Mouse (Mus musculus): Measurements from ENCODE around the gene Lgals7. TPM values are rescaled to one million over a fixed set of nuclear protein-coding genes. Genes with fewer than 3 reads are reported as not detected.

Lgals7 gene
- polyA plus RNA-seq, 1 experiment from 2014 or later: 2.4 TPM

- Histone ChIP-seq H3K36me3 (ENCODE audit: poor library complexity, severe bottlenecking) (peaks cover 100% of the 10 kb centered on the region), H3K4me2 (no peak overlapping the region), H3K9ac (no peak overlapping the region), H3K9me3 (replicated peaks) (no peaks in the 10 kb centered on the region), H3K4me1 (no peaks in the 10 kb centered on the region), H3K27ac (no peak overlapping the region), H3K27me3 (no peaks in the 10 kb centered on the region), H3K4me3 (no peak overlapping the region)
- ATAC-seq: no peak
- WGBS: 92% methylated on average over 10 of the region's 10 CpGs
These were observed 40.1 kb downstream of the Lgals7 start for GRCm38 (mm10) chr7:28903778-28904177.

- no peak overlapping the region for H3K27ac ChIP-seq
- no peaks in the 10 kb centered on the region for H3K27me3 ChIP-seq
- no peak overlapping the region for H3K9ac ChIP-seq
- H3K4me2 ChIP-seq: no peak overlapping the region
- 95% methylated on average over 5 of the region's 5 CpGs for WGBS
- H3K4me1 ChIP-seq: no peaks in the 10 kb centered on the region
- H3K4me3 ChIP-seq: no peak overlapping the region
- ATAC-seq: no peak
- H3K36me3 ChIP-seq (ENCODE audit: poor library complexity, severe bottlenecking): peaks cover 100% of the 10 kb centered on the region
- no peaks in the 10 kb centered on the region for H3K9me3 ChIP-seq (replicated peaks)
These were observed 43.5 kb downstream of the Lgals7 start for GRCm38 (mm10) chr7:28907195-28907594.

DNA sequence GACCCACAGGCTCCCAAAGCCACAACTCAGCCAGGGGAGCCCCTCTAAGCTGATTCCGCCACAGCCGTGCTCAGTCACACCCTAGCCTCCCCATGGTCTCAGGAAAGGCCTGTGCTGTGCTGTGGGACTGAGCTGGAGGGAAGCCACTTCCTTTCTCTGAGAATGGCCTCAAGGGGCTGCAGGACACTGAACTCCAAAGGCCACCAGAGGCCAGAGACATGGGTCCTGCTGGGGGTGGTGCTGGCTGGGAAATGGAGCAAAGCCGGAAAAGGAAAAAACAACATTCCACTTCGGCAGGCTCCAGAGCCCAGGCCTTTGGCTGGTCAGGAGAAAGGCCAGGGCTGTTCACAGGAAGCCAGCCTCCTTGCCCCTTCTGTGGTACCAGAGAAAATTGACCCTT lies 48.0 kb downstream of the Lgals7 start:
- no peak overlapping the region for H3K27ac ChIP-seq
- H3K4me2 ChIP-seq: no peak overlapping the region
- WGBS: 82% methylated on average over 4 of the region's 4 CpGs
- no peaks in the 10 kb centered on the region for H3K4me1 ChIP-seq
- no peaks in the 10 kb centered on the region for H3K9me3 ChIP-seq (replicated peaks)
- no peaks in the 10 kb centered on the region for H3K27me3 ChIP-seq
- H3K9ac ChIP-seq: no peak overlapping the region
- ATAC-seq: no peak
- H3K4me3 ChIP-seq: no peak overlapping the region
- peaks cover 98% of the 10 kb centered on the region for H3K36me3 ChIP-seq (ENCODE audit: poor library complexity, severe bottlenecking)

DNA sequence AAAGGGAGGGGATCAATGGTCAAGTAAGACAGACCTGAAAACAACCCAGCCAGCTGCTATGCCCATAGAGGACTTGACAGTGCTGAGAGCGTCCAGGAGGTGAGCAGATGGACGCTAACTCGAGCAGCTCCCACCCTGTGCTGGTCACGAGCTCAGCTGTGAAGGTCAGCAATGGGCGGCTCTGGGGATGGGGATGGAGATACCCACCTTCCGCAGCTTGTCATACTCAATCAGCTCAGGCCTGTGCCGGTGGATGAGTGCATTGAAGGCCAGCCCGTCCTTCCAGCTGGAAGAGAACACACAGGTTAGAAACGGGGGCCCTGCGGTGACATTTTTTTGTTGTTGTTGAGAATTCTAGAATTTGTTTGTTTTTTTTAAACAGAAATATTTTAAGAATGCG lies 49.5 kb downstream of the Lgals7 start:
- no peak for ATAC-seq
- Histone ChIP-seq H3K9ac (no peak overlapping the region), H3K36me3 (ENCODE audit: poor library complexity, severe bottlenecking) (peaks cover 98% of the 10 kb centered on the region), H3K4me1 (peaks cover 9% of the 10 kb centered on the region), H3K27ac (no peak overlapping the region), H3K9me3 (replicated peaks) (no peaks in the 10 kb centered on the region), H3K4me3 (no peak overlapping the region), H3K4me2 (no peak overlapping the region), H3K27me3 (no peaks in the 10 kb centered on the region)
- WGBS: 91% methylated on average over 11 of the region's 11 CpGs

Other genes starting within 250 kb of the Lgals7 start
- not detected in 2 replicates for gene Acp7, start 232.5 kb upstream of the Lgals7 start, polyA plus RNA-seq (2015; fragmentation: Nextera tagmentation; extraction: Ambion mirVana)
- gene Fbxo27, start 171.0 kb upstream of the Lgals7 start, polyA plus RNA-seq (2015; fragmentation: Nextera tagmentation; extraction: Ambion mirVana): 3.6 and 3.8 TPM in 2 replicates
- 4.4 and 5.3 TPM in 2 replicates for gene Fbxo17, start 147.0 kb upstream of the Lgals7 start, polyA plus RNA-seq (2015; fragmentation: Nextera tagmentation; extraction: Ambion mirVana)
- gene Mrps12, start 122.0 kb upstream of the Lgals7 start, polyA plus RNA-seq (2015; fragmentation: Nextera tagmentation; extraction: Ambion mirVana): 107 and 122 TPM in 2 replicates
- gene Sars2, start 121.9 kb upstream of the Lgals7 start, polyA plus RNA-seq (2015; fragmentation: Nextera tagmentation; extraction: Ambion mirVana): 23.0 and 23.7 TPM in 2 replicates
- gene Ccer2, start 107.7 kb upstream of the Lgals7 start, polyA plus RNA-seq (2015; fragmentation: Nextera tagmentation; extraction: Ambion mirVana): not detected in 2 replicates
- 86.3 and 86.9 TPM in 2 replicates for gene Sirt2, start 97.1 kb upstream of the Lgals7 start, polyA plus RNA-seq (2015; fragmentation: Nextera tagmentation; extraction: Ambion mirVana)
- 51.0 and 52.9 TPM in 2 replicates for gene Nfkbib, start 96.3 kb upstream of the Lgals7 start, polyA plus RNA-seq (2015; fragmentation: Nextera tagmentation; extraction: Ambion mirVana)
- gene Rinl, start 74.9 kb upstream of the Lgals7 start, polyA plus RNA-seq (2015; fragmentation: Nextera tagmentation; extraction: Ambion mirVana): 1.7 and 2.0 TPM in 2 replicates
- gene Hnrnpl, start 55.3 kb upstream of the Lgals7 start, polyA plus RNA-seq (2015; fragmentation: Nextera tagmentation; extraction: Ambion mirVana): 264 and 282 TPM in 2 replicates
- gene Ech1, start 38.6 kb upstream of the Lgals7 start, polyA plus RNA-seq (2015; fragmentation: Nextera tagmentation; extraction: Ambion mirVana): 69.1 and 75.6 TPM in 2 replicates
- gene Lgals4, start 30.0 kb upstream of the Lgals7 start, polyA plus RNA-seq (2015; fragmentation: Nextera tagmentation; extraction: Ambion mirVana): 2.5 and 3.3 TPM in 2 replicates
- 0.21 and 0.30 TPM in 2 replicates for gene Capn12, start 17.6 kb downstream of the Lgals7 start, polyA plus RNA-seq (2015; fragmentation: Nextera tagmentation; extraction: Ambion mirVana)
- gene Actn4, start 98.5 kb downstream of the Lgals7 start, polyA plus RNA-seq (2015; fragmentation: Nextera tagmentation; extraction: Ambion mirVana): 114 and 136 TPM in 2 replicates
- 351 and 356 TPM in 2 replicates for gene Eif3k, start 118.0 kb downstream of the Lgals7 start, polyA plus RNA-seq (2015; fragmentation: Nextera tagmentation; extraction: Ambion mirVana)
- 4.3 and 4.4 TPM in 2 replicates for gene Map4k1, start 118.2 kb downstream of the Lgals7 start, polyA plus RNA-seq (2015; fragmentation: Nextera tagmentation; extraction: Ambion mirVana)

Data from forebrain, embryonic 13.5 days (tissue).